Mouse (Mus musculus) hindbrain, embryonic 12.5 days (tissue): ENCODE results near the gene Rpl10. TPM values are rescaled to one million over a fixed set of nuclear protein-coding genes. Genes with fewer than 3 reads are reported as not detected.

Experiments used
- ATAC-seq: fragments of 200-750 bp; cut with Nextera tagmentation; 2 replicates; pipeline ENCODE4 v1.8.0; 2017; ENCODE audit warnings: moderate TSS enrichment; ENCODE audit not compliant: low FRiP score
- H3K27ac ChIP-seq: fragments of 300-500 bp; sonication (generic); 2 replicates; pipeline ENCODE4 v1.5.1; 2016; ENCODE audit warnings: mild to moderate bottlenecking
- H3K27me3 ChIP-seq: fragments of 300-500 bp; sonication (generic); 2 replicates; pipeline ENCODE4 v1.6.1; 2016; ENCODE audit warnings: mild to moderate bottlenecking
- H3K36me3 ChIP-seq: fragments of 300-500 bp; sonication (generic); 2 replicates; pipeline ENCODE4 v1.6.1; 2016; ENCODE audit warnings: mild to moderate bottlenecking
- H3K4me1 ChIP-seq: fragments of 300-500 bp; sonication (generic); 2 replicates; pipeline ENCODE4 v1.6.1; 2016
- H3K4me2 ChIP-seq: fragments of 300-500 bp; sonication (generic); replicated peaks from 2 replicates; pipeline ENCODE4 v1.6.1; 2016; ENCODE audit warnings: mild to moderate bottlenecking
- H3K4me3 ChIP-seq: fragments of 300-500 bp; sonication (generic); 2 replicates; pipeline ENCODE4 v1.5.1; 2016; ENCODE audit warnings: mild to moderate bottlenecking
- H3K9ac ChIP-seq: fragments of 300-500 bp; sonication (generic); 2 replicates; pipeline ENCODE4 v1.6.1; 2016; ENCODE audit warnings: mild to moderate bottlenecking, moderate library complexity
- H3K9me3 ChIP-seq: fragments of 300-500 bp; sonication (generic); replicated peaks from 2 replicates; pipeline ENCODE4 v1.6.1; 2016; ENCODE audit warnings: mild to moderate bottlenecking
- WGBS: fragments of 180-500 bp; shearing (Covaris S2); methylation state at CpG from one replicate; pipeline ENCODE4 v1.1.7; 2016; 5-methylcytosine and 5-hydroxymethylcytosine counted together
- polyA plus RNA-seq: library from polyadenylated mRNA; unstranded; fragments of >200 nt; fragmentation: Nextera tagmentation; extraction: Ambion mirVana; gene quantifications from 2 replicates; pipeline ENCODE4 v1.2.1, GENCODE M21; 2016

Rpl10 gene
- polyA plus RNA-seq, 1 experiment from 2014 or later = 550 TPM

DNA sequence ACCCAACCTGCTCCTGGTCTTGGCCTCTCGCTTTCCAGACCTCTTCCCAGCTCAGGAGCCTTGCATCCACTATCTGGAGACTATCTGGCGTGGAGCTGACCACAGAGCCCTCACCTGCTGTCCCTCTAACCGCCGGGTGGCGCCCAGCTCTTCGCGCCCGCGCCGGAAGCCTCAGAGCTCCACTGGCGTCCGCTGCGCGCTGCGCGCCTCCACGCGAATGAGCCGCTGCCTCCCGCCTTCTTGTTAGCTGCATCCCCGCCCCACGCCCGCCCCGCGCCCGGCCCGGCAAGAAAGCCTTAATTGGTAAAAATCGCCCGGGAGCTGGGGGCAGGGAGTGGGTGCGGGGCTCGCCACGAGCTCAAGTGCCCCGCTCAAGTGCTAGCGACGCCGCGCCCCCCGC lies 21.0 kb upstream of the Rpl10 start, which contains the start of gene Flna:
Gene Flna, minus strand, starts transcription at position 206 of the 400 bp plus-strand sequence.
- Histone ChIP-seq H3K27ac (peak within 1 kb of the TSS; percentile 35), H3K4me3 (peak within 1 kb of the TSS; percentile 42), H3K9me3 (no peaks in the 10 kb centered on the region), H3K4me2 (peak within 1 kb of the TSS; percentile 62), H3K4me1 (no peaks in the 10 kb centered on the region), H3K36me3 (no peaks in the 10 kb centered on the region), H3K9ac (peak within 1 kb of the TSS; percentile 63), H3K27me3 (no peaks in the 10 kb centered on the region)
- 28% methylated on average over 38 of the region's 38 CpGs for WGBS
- no peak for ATAC-seq

DNA sequence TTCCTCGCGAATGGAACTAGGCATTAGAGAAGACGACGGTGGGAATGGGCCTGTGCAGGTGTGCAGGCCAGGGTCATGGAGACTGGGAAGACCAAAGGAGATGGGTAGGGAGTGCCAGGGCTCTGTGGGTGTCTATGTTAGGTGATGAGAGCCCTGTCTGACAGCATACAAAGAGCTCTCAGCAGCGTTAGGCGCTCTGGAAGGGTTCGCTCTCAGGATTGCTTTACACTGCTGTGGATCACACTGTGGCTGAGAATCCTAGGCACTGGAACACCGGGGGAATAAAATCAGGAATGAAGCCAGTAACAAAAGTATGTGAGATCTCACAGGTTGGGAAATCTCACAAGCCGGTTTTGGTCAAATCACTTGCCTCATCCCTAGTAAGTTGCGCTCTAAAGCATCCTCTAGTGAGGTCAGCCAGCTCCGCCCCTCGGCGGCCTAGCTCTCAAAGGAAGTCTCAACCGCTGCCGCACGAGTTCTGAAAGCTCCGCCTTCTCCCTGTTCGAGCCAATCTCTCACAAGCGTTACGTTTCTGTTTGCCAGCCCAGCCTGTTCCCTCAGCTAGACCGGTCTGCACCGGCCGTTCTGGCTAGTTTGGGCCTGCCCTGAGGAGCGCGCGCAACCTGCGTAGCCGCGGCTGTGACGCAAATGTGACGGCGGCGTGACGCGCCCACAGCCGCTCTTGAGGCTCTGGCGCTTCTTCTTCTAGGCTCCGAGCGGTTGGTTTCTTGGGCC lies 16.3 kb upstream of the Rpl10 start, which contains the start of gene Emd:
Gene Emd, plus strand, starts transcription at position 535 of the 735 bp plus-strand sequence.
- Histone ChIP-seq H3K27ac (peak within 1 kb of the TSS; percentile 92), H3K9me3 (no peaks in the 10 kb centered on the region), H3K4me3 (peak within 1 kb of the TSS; percentile 55), H3K4me2 (peak within 1 kb of the TSS; percentile 67), H3K4me1 (peaks cover 5% of the 10 kb centered on the region; the same call in 1 of the 2 replicates), H3K36me3 (peaks cover 6% of the 10 kb centered on the region; the same call in 1 of the 2 replicates), H3K27me3 (no peaks in the 10 kb centered on the region), H3K9ac (peak within 1 kb of the TSS; percentile 74)
- WGBS = 23% methylated on average over 39 of the region's 39 CpGs
- ATAC-seq = peak; percentile 98

DNA sequence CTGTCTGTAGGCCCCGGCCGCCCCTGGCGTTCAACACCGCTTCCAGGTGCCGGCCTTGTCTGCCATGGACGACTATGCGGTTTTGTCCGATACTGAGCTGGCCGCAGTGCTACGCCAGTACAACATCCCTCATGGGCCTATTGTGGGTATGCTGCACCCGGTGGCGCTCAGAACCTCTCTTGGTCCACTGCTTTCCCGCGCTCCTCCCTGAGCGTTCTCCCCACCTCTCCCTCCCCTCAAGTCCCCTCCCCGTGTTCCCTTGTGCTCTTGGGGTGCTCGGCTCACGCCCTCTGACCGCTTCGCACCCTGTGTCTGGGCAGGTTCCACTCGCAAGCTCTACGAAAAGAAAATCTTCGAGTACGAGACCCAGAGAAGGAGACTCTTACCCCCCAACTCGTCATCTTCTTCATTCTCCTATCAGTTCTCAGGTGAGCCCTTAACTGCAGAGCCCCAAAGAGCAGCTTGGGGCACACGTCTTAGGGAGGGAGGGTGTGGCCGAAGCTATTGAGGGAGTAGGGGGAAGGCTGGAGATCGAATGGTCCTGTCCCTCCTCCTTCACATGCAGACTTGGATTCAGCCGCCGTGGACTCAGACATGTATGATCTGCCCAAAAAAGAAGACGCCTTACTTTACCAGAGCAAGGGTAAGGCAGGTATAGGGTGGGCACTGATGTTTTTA lies 15.6 kb upstream of the Rpl10 start:
- Histone ChIP-seq H3K27me3 (no peaks in the 10 kb centered on the region), H3K4me3 (peak overlapping the region; percentile 55), H3K36me3 (peaks cover 6% of the 10 kb centered on the region; the same call in 1 of the 2 replicates), H3K27ac (peak overlapping the region; percentile 92), H3K9ac (peak overlapping the region; percentile 74), H3K9me3 (no peaks in the 10 kb centered on the region), H3K4me1 (peaks cover 5% of the 10 kb centered on the region; the same call in 1 of the 2 replicates), H3K4me2 (peak overlapping the region; percentile 67)
- ATAC-seq = peak; percentile 76
- WGBS = 24% methylated on average over 24 of the region's 31 CpGs

DNA sequence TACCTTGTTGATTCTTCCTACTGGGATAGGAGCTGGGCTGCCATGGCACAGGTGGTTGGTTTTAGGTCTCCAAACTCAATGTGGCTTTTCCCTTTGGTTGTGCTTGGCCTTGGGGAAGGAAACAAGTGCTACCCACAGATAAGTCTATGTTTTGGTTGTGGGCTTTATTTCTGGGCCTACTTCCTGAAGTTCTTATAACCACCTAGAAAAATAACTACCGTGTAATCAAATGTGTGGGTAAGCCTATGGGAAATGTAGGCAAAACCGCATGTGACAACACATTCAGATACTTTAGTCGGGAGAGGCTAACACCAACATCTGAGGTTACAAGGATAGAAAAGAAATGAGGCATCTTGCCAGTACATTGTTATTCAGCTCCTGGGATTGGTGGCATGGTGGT lies 12.9 kb upstream of the Rpl10 start:
- ATAC-seq = no peak
- 93% methylated on average over 3 of the region's 3 CpGs for WGBS
- Histone ChIP-seq H3K27ac (no peak overlapping the region), H3K9ac (no peak overlapping the region), H3K36me3 (peaks cover 6% of the 10 kb centered on the region; the same call in 1 of the 2 replicates), H3K4me3 (no peak overlapping the region), H3K4me2 (no peak overlapping the region), H3K9me3 (no peaks in the 10 kb centered on the region), H3K27me3 (no peaks in the 10 kb centered on the region), H3K4me1 (peaks cover 5% of the 10 kb centered on the region; the same call in 1 of the 2 replicates)

DNA sequence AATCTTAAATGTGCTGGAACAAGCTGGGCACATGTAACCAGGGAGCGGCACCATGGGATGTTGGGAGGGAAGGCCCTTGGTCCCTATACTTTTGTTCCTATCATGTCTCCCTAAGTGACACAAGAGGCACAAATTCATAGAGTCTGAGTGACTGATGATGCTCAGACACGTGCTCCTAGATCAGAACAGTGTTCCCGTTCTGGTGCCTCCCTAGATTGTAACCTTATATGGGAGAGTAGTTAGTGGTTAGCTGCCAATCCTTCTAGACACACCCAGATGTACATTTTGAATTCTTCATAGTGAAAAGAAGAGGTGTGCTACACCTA lies 913 bp upstream of the Rpl10 start:
- no peaks in the 10 kb centered on the region; the same call in 1 of the 2 replicates for H3K9me3 ChIP-seq
- peak; percentile 28 for ATAC-seq
- peaks cover 6% of the 10 kb centered on the region; the same call in 1 of the 2 replicates for H3K4me1 ChIP-seq
- peak overlapping the region; percentile 47 for H3K4me2 ChIP-seq
- peak overlapping the region; percentile 51 for H3K4me3 ChIP-seq
- H3K27me3 ChIP-seq = no peaks in the 10 kb centered on the region
- H3K9ac ChIP-seq = peak overlapping the region; percentile 49
- peaks cover 3% of the 10 kb centered on the region; the same call in 1 of the 2 replicates for H3K36me3 ChIP-seq
- WGBS = 23% methylated on average over 3 of the region's 3 CpGs
- H3K27ac ChIP-seq = peak overlapping the region; percentile 94

DNA sequence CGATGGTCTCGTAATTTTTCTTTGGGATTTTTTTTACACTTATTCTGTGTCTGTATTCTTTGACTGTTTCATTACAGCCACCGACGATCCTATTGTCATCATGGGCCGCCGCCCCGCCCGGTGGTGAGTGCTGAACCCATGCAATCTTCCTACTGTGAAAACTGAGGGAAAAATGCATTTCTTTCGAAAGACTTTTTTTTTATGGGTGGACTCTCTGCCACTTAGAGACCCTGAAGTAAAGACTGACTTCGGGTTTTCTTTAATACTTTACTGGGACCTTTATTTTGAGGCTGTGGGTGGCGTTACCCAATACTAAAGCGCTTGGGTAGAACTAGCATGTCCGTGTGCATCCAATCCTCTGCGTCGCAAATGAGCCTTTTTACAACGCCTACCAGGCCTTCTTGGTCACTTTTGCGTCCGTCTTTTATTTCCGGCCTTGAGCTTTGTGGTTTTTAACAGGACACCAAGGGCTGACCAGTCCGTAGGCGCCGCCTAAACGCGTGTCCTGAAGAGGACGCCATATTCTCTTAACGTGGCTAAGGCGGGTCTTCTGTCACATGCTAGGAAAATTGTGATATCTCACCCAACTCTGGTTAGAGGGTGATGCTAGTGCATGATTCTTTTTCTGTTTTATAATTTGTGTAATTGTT lies 415 bp downstream of the Rpl10 start:
- Histone ChIP-seq H3K9me3 (no peaks in the 10 kb centered on the region; the same call in 1 of the 2 replicates), H3K4me3 (peak overlapping the region; percentile 51)
- ATAC-seq = no peak

DNA sequence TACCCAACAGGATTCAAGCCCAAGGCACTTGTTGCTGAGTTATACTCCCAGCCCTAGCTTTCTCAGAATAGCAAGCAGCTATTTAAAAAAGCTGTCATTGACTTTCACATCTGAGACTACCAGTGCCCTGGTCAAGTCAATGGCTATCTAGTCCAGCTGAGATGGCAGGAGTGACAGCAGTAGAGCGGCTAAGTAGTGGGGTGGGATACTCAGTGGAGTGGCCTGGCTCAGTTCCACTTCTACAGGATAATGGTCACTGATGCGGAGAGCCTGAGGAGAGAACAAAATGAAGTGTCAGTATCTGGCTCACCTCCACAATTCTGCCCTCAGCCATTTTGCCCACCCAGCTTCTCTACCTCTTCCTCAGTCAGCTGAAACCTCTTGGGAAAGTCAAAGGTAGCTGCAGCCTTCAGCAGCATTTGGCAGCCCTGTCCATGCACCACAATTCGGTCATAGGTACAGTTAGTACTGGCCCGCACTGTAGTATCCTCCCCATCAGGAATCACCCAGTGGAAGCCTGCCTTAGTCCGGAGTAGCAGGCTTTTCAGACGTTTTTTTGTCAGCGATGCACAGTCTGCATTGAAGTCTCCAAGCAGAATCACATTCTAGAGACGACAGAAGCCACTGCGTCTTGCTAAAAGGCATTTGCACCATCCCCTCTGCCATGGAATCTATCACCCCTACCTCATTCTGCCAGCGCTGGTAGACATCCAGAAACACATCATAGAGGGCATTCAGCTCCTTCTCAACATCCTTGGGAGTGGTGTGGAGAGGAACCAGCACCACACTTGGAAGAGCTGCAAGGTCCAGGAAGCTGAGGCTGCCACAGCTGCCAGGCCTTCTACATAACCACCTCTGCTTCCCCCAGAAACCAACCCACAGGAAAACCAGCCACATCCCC lies 3.1 kb downstream of the Rpl10 start:
- no peak overlapping the region for H3K9ac ChIP-seq
- no peaks in the 10 kb centered on the region; the same call in 1 of the 2 replicates for H3K9me3 ChIP-seq
- no peak overlapping the region for H3K27ac ChIP-seq
- H3K4me2 ChIP-seq = no peak overlapping the region
- ATAC-seq = no peak
- H3K27me3 ChIP-seq = no peaks in the 10 kb centered on the region
- peaks cover 3% of the 10 kb centered on the region; the same call in 1 of the 2 replicates for H3K36me3 ChIP-seq
- 31% methylated on average over 10 of the region's 10 CpGs for WGBS
- H3K4me1 ChIP-seq = peaks cover 6% of the 10 kb centered on the region; the same call in 1 of the 2 replicates
- H3K4me3 ChIP-seq = no peak overlapping the region

More for the DNA sequence above, 415 bp downstream of the Rpl10 start:
- H3K9ac ChIP-seq = peak overlapping the region; percentile 77
- WGBS = 14% methylated on average over 27 of the region's 27 CpGs
- H3K4me1 ChIP-seq = peaks cover 6% of the 10 kb centered on the region; the same call in 1 of the 2 replicates
- H3K36me3 ChIP-seq = peaks cover 3% of the 10 kb centered on the region; the same call in 1 of the 2 replicates
- H3K4me2 ChIP-seq = peak overlapping the region; percentile 59
- H3K27ac ChIP-seq = peak overlapping the region; percentile 48
- H3K27me3 ChIP-seq = no peaks in the 10 kb centered on the region

DNA sequence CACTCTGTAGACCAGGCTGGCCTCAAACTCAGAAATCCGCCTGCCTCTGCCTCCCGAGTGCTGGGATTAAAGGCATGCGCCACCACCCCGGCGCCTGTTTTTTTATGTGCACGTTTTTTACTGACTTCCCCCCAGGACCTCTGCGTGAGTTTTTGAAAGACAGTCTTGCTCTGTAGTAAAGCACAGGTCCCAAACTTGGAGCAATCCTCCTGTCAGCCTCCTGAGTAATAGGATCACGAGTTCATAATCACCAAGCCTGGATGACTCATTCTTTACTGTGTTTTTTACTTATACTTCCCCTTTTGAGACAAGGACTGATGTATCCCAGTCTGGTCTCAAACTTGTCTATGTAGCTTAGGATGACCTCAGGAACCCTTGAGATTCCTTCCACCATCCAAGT lies 7.3 kb downstream of the Rpl10 start:
- no peaks in the 10 kb centered on the region for H3K27me3 ChIP-seq
- 0 out of 2 replicates have a peak, but pooled peaks cover 3% of the 10 kb centered on the region for H3K4me1 ChIP-seq
- no peak overlapping the region for H3K27ac ChIP-seq
- no peaks in the 10 kb centered on the region for H3K36me3 ChIP-seq
- no peak for ATAC-seq
- H3K4me2 ChIP-seq = no peak overlapping the region
- 81% methylated on average over 8 of the region's 8 CpGs for WGBS
- no peak overlapping the region for H3K9ac ChIP-seq
- no peaks in the 10 kb centered on the region for H3K9me3 ChIP-seq
- H3K4me3 ChIP-seq = no peak overlapping the region

DNA sequence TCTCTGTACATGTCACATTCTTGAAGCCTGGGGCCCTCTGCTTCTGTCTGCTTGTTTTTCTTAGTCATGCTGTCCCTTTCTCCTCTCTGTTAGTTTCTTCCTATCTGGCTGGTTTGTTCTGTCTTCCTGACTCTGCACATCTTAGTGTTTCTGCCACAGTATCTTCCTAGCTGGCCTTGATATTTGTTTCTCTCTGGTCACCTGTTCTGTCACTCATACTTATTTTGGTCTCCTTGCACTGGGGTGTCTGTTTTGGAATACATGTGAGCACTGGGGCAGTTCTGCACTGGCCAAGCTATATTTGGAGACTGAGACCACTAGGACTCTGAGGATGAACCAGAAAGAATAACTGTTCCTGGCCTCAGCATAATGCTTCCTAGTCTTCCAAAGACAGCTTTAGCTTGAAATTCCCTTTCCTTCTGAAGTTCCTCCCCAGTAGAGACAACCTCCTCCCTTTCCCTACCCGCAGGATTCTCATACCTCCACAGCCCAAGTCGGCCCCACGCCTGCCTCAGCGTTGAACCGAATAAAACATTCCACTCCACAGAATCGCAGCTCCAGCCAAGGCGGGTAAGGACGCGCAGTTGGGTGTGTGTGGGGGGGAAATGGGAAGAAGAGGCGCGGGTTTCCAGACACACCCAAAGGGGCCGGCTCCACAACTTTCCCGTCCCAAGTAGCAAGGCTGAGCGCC lies 10.6 kb downstream of the Rpl10 start:
- no peaks in the 10 kb centered on the region for H3K36me3 ChIP-seq
- no peaks in the 10 kb centered on the region for H3K27me3 ChIP-seq
- no peaks in the 10 kb centered on the region for H3K9me3 ChIP-seq
- ATAC-seq = no peak; the same call in none of the 2 replicates
- H3K4me2 ChIP-seq = peak overlapping the region; percentile 67
- no peak overlapping the region for H3K27ac ChIP-seq
- 23% methylated on average over 14 of the region's 14 CpGs for WGBS
- peak overlapping the region; percentile 70 for H3K9ac ChIP-seq
- peak overlapping the region; percentile 57 for H3K4me3 ChIP-seq
- peaks cover 12% of the 10 kb centered on the region for H3K4me1 ChIP-seq

DNA sequence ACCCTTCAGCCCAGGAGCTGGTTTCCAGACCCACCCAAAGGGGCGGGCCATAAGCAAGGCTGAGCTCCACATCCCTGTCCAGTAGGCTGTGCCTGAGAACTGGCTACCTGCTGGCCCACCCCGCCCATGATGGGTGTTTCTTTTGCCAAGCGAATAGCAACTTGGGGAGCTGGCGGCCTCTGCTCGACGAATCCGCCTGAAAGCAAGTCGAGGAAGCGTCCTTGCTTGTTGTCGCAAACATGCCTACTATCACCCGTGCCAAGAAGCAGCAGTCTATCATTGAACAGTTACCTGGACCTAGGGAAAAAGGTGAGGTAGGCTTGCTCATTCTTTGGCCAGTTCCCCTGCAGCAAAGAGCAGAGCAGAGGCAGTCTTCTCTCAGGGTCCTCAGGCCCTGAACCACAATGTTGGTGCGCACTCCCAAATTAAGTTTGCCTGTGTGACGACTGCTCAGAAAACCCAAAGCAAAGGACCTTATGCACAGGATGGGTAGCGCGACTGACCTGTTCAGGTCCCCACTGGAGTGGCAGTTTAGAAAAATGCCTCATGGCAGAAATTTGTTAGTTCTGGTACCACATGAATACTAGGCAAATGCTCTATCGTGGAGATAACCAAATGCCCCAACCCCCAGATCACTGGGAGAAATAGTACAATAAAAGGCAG lies 11.3 kb downstream of the Rpl10 start, which contains the start of the genes Taz and Dnase1l1:
Gene Taz, plus strand, starts transcription at position 181 of the 663 bp plus-strand sequence.
Gene Dnase1l1, minus strand, starts transcription at position 606 of the 663 bp plus-strand sequence.
- peak; percentile 65 for ATAC-seq
- Histone ChIP-seq H3K4me3 (peak within 1 kb of the TSS; percentile 57), H3K36me3 (no peaks in the 10 kb centered on the region), H3K27ac (peak within 1 kb of the TSS; percentile 70), H3K4me1 (peaks cover 12% of the 10 kb centered on the region), H3K27me3 (no peaks in the 10 kb centered on the region), H3K4me2 (peak within 1 kb of the TSS; percentile 67), H3K9me3 (no peaks in the 10 kb centered on the region), H3K9ac (peak within 1 kb of the TSS; percentile 70)
- 19% methylated on average over 16 of the region's 16 CpGs for WGBS
